Mouse (Mus musculus) ovary, adult 18-20 months (tissue): ENCODE data around the gene Prh1.
"Not testable (repeated sequence)": the region's sequence is repeated elsewhere in the genome, so short reads cannot be mapped to it uniquely, and the experiment has no call there.

ENCODE experiments used
- DNase-seq: peaks from one replicate; pipeline ENCODE4 v3.0.0; 2022; ENCODE audit warnings: low spot score, mixed read lengths

The Prh1 gene

DNA sequence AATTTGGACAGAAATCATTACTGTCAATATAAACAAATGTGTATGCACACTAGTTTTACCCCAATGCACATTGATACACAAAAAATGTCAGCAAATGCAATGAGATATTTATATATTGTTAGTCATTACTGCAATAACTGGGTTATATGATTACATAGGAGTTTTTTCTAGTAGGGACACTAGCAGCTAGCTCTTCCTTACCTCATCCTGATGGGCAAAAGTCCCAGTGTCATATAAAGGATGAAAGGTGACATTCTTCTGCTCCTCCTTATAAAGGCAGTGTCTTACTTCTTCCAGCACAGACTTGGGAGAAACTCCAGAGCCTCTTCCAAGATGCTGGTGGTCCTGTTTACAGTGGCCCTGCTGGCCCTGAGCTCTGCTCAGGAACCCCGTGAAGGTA is at the start of gene Prh1:
Prh1 (plus strand) TSS at position 301 of the 400 bp plus-strand sequence.
- not testable (repeated sequence) for DNase-seq

DNA sequence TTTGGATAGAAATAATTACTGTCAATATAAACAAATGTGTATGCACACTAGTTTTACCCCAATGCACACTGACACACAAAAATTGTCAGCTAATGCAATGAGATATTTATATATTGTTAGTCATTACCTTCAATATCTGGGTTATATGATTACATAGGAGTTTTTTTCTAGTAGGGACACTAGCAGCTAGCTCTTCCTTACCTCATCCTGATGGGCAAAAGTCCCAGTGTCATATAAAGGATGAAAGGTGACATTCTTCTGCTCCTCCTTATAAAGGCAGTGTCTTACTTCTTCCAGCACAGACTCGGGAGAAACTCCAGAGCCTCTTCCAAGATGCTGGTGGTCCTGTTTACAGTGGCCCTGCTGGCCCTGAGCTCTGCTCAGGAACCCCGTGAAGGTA is 26.0 kb downstream of the Prh1 start, which contains the start of gene Prp2:
Prp2 (plus strand) TSS at position 301 of the 400 bp plus-strand sequence.
- DNase-seq = not testable (repeated sequence)
